Mouse (Mus musculus) hindbrain, embryonic 16.5 days (tissue): ENCODE results near the gene Fam169b. TPM values are rescaled to one million over a fixed set of nuclear protein-coding genes. Genes with fewer than 3 reads are reported as not detected.

Source experiments
- ATAC-seq: fragments of 200-750 bp; cut with Nextera tagmentation; 2 replicates; pipeline ENCODE4 v1.8.0; 2017; ENCODE audit warnings: moderate TSS enrichment, moderate library complexity
- H3K27ac ChIP-seq: fragments of 300-500 bp; sonication (generic); 2 replicates; pipeline ENCODE4 v1.5.1; 2014; ENCODE audit warnings: low read depth, mild to moderate bottlenecking, control low read depth, low read length, moderate library complexity
- H3K27me3 ChIP-seq: fragments of 300-500 bp; sonication (generic); replicated peaks from 2 replicates; pipeline ENCODE4 v1.6.1; 2014; ENCODE audit warnings: low read length; ENCODE audit not compliant: control insufficient read depth, insufficient read depth
- H3K36me3 ChIP-seq: fragments of 300-500 bp; sonication (generic); 2 replicates; pipeline ENCODE4 v1.6.1; 2014; ENCODE audit warnings: mild to moderate bottlenecking, low read length, moderate library complexity, mixed read lengths; ENCODE audit not compliant: control insufficient read depth, insufficient read depth
- H3K4me1 ChIP-seq: fragments of 300-500 bp; sonication (generic); 2 replicates; pipeline ENCODE4 v1.6.1; 2014; ENCODE audit warnings: low read depth, low read length; ENCODE audit not compliant: control insufficient read depth, insufficient read depth
- H3K4me2 ChIP-seq: fragments of 300-500 bp; sonication (generic); 2 replicates; pipeline ENCODE4 v1.6.1; 2014; ENCODE audit warnings: mild to moderate bottlenecking, low read length, control low read depth, moderate library complexity
- H3K4me3 ChIP-seq: fragments of 300-500 bp; sonication (generic); 2 replicates; pipeline ENCODE4 v1.5.1; 2014; ENCODE audit warnings: mild to moderate bottlenecking, low read length, control low read depth, moderate library complexity
- H3K9ac ChIP-seq: fragments of 300-500 bp; sonication (generic); 2 replicates; pipeline ENCODE4 v1.6.1; 2014; ENCODE audit warnings: low read depth, mild to moderate bottlenecking, control low read depth, low read length, moderate library complexity
- H3K9me3 ChIP-seq: fragments of 300-500 bp; sonication (generic); 2 replicates; pipeline ENCODE4 v1.6.1; 2014; ENCODE audit warnings: mild to moderate bottlenecking, low read length, moderate library complexity; ENCODE audit not compliant: control insufficient read depth
- WGBS: fragments of 180-500 bp; shearing (Covaris S2); extraction: QIAGEN DNeasy Blood & Tissue Kit; methylation state at CpG from one replicate; pipeline ENCODE4 v1.1.7; 2014; 5-methylcytosine and 5-hydroxymethylcytosine counted together
- polyA plus RNA-seq: library from polyadenylated mRNA; unstranded; fragments of >200 nt; fragmentation: Nextera tagmentation; extraction: Ambion mirVana; gene quantifications from 2 replicates; pipeline ENCODE4 v1.2.1, GENCODE M21; 2015

Gene Fam169b
- polyA plus RNA-seq, 1 experiment from 2014 or later, result not detected

- no peak overlapping the region for H3K4me2 ChIP-seq
- no peak overlapping the region for H3K4me3 ChIP-seq
- H3K36me3 ChIP-seq, result no peaks in the 10 kb centered on the region
- no peak overlapping the region for H3K27ac ChIP-seq
- no peaks in the 10 kb centered on the region for H3K4me1 ChIP-seq
- 43% methylated on average over 11 of the region's 11 CpGs for WGBS
- H3K9ac ChIP-seq, result no peak overlapping the region
- no peaks in the 10 kb centered on the region for H3K27me3 ChIP-seq
- H3K9me3 ChIP-seq, result no peaks in the 10 kb centered on the region
- no peak for ATAC-seq
Observed at GRCm38 (mm10) chr7:68305781-68306575, 32.3 kb downstream of the Fam169b start.

DNA sequence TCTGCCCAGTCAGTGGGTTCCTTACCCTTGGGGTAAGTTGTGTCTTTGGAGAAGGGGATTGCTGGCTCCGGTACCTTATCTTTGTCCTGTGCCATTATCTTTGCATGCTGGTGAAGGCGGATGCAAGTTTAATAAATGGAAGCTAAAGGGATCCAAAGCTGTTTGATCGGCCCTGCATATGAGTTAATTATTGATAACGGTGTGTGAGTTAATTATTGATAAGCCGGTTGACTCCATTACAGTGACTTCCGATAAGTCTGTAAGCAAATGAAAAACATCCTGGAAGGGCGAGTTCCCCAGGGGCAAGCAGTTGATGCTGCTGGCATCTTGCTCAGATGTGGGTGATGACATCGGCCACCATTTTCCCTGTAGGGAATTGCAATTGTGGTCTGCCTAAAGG lies 33.1 kb downstream of the Fam169b start:
- WGBS, result 94% methylated on average over 8 of the region's 8 CpGs
- H3K4me3 ChIP-seq, result no peak overlapping the region
- no peak overlapping the region for H3K4me2 ChIP-seq
- ATAC-seq, result no peak
- H3K4me1 ChIP-seq, result no peaks in the 10 kb centered on the region
- H3K36me3 ChIP-seq, result no peaks in the 10 kb centered on the region
- no peak overlapping the region for H3K27ac ChIP-seq
- no peak overlapping the region for H3K9ac ChIP-seq
- H3K27me3 ChIP-seq, result no peaks in the 10 kb centered on the region
- no peaks in the 10 kb centered on the region for H3K9me3 ChIP-seq

- Histone ChIP-seq H3K27ac (no peak overlapping the region), H3K4me3 (no peak overlapping the region), H3K4me2 (no peak overlapping the region), H3K36me3 (no peaks in the 10 kb centered on the region), H3K9me3 (no peaks in the 10 kb centered on the region), H3K9ac (no peak overlapping the region), H3K4me1 (no peaks in the 10 kb centered on the region), H3K27me3 (no peaks in the 10 kb centered on the region)
- WGBS, result 78% methylated on average over 6 of the region's 6 CpGs
- no peak for ATAC-seq
Observed at GRCm38 (mm10) chr7:68311469-68311868, 37.8 kb downstream of the Fam169b start.

- 84% methylated on average over 5 of the region's 5 CpGs for WGBS
- Histone ChIP-seq H3K4me2 (no peak overlapping the region), H3K9me3 (no peaks in the 10 kb centered on the region), H3K36me3 (no peaks in the 10 kb centered on the region), H3K4me1 (no peaks in the 10 kb centered on the region), H3K4me3 (no peak overlapping the region), H3K9ac (no peak overlapping the region), H3K27me3 (no peaks in the 10 kb centered on the region), H3K27ac (no peak overlapping the region)
- no peak for ATAC-seq
Observed at GRCm38 (mm10) chr7:68312395-68312794, 38.8 kb downstream of the Fam169b start.

- no peak overlapping the region for H3K4me3 ChIP-seq
- ATAC-seq, result no peak
- H3K4me1 ChIP-seq, result no peaks in the 10 kb centered on the region
- H3K9ac ChIP-seq, result no peak overlapping the region
- H3K9me3 ChIP-seq, result no peaks in the 10 kb centered on the region
- H3K36me3 ChIP-seq, result no peaks in the 10 kb centered on the region
- WGBS, result 71% methylated on average over 14 of the region's 14 CpGs
- H3K4me2 ChIP-seq, result no peak overlapping the region
- H3K27ac ChIP-seq, result no peak overlapping the region
- H3K27me3 ChIP-seq, result no peaks in the 10 kb centered on the region
Observed at GRCm38 (mm10) chr7:68313038-68313782, 39.6 kb downstream of the Fam169b start.

- Histone ChIP-seq H3K9me3 (no peaks in the 10 kb centered on the region), H3K4me3 (no peak overlapping the region), H3K36me3 (no peaks in the 10 kb centered on the region), H3K27me3 (no peaks in the 10 kb centered on the region), H3K4me2 (no peak overlapping the region), H3K27ac (no peak overlapping the region), H3K9ac (no peak overlapping the region), H3K4me1 (no peaks in the 10 kb centered on the region)
- ATAC-seq, result no peak
- WGBS, result 76% methylated on average over 1 of the region's 1 CpGs
Observed at GRCm38 (mm10) chr7:68314286-68314685, 40.6 kb downstream of the Fam169b start.

DNA sequence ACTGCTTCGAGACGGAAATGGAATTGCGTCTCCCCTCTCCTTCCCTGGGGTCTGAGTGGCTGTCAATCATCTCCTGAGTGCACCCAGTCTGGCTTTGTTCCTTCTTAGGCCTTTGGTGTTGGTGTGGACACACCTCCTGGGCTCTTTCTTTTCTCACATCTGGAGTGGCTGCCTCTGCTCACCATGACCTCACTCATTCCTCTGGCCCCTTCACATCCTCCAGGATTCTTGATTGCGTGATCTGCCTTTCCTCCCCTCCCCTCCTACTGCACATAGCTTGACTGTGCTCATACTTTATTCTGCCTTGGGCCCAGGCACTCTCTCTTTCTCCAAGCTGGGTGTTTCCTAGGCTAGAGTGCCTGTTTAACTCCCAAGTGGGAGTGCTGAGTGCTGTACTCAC lies 41.4 kb downstream of the Fam169b start:
- no peaks in the 10 kb centered on the region for H3K4me1 ChIP-seq
- WGBS, result 59% methylated on average over 4 of the region's 4 CpGs
- H3K27me3 ChIP-seq, result no peaks in the 10 kb centered on the region
- no peak overlapping the region for H3K4me3 ChIP-seq
- no peaks in the 10 kb centered on the region for H3K36me3 ChIP-seq
- H3K27ac ChIP-seq, result no peak overlapping the region
- H3K4me2 ChIP-seq, result no peak overlapping the region
- no peak for ATAC-seq
- no peak overlapping the region for H3K9ac ChIP-seq
- H3K9me3 ChIP-seq, result no peaks in the 10 kb centered on the region

GRCm38 (mm10) chr7:68318006-68318788 lies 44.6 kb downstream of the Fam169b start:
- ATAC-seq, result peak; percentile 75
- no peak overlapping the region for H3K4me3 ChIP-seq
- H3K4me1 ChIP-seq, result no peaks in the 10 kb centered on the region
- no peak overlapping the region for H3K9ac ChIP-seq
- H3K9me3 ChIP-seq, result no peaks in the 10 kb centered on the region
- H3K36me3 ChIP-seq, result no peaks in the 10 kb centered on the region
- peak overlapping the region; percentile 24; the same call in 1 of the 2 replicates for H3K4me2 ChIP-seq
- WGBS, result 77% methylated on average over 16 of the region's 16 CpGs
- H3K27ac ChIP-seq, result no peak overlapping the region
- no peaks in the 10 kb centered on the region for H3K27me3 ChIP-seq

- Histone ChIP-seq H3K27me3 (no peaks in the 10 kb centered on the region), H3K4me2 (no peak overlapping the region; the same call in 1 of the 2 replicates), H3K4me3 (no peak overlapping the region), H3K9me3 (no peaks in the 10 kb centered on the region), H3K9ac (no peak overlapping the region), H3K4me1 (no peaks in the 10 kb centered on the region), H3K27ac (no peak overlapping the region), H3K36me3 (no peaks in the 10 kb centered on the region)
- WGBS, result 70% methylated on average over 6 of the region's 6 CpGs
- ATAC-seq, result peak; percentile 30; the same call in 1 of the 2 replicates
Observed at GRCm38 (mm10) chr7:68318979-68319378, 45.3 kb downstream of the Fam169b start.
